Mouse (Mus musculus): ENCODE data around the gene Erc2. TPM values are rescaled to one million over a fixed set of nuclear protein-coding genes. Genes with fewer than 3 reads are reported as not detected.

The Erc2 gene
- polyA plus RNA-seq, 1 experiment from 2014 or later = 83.8 TPM

DNA sequence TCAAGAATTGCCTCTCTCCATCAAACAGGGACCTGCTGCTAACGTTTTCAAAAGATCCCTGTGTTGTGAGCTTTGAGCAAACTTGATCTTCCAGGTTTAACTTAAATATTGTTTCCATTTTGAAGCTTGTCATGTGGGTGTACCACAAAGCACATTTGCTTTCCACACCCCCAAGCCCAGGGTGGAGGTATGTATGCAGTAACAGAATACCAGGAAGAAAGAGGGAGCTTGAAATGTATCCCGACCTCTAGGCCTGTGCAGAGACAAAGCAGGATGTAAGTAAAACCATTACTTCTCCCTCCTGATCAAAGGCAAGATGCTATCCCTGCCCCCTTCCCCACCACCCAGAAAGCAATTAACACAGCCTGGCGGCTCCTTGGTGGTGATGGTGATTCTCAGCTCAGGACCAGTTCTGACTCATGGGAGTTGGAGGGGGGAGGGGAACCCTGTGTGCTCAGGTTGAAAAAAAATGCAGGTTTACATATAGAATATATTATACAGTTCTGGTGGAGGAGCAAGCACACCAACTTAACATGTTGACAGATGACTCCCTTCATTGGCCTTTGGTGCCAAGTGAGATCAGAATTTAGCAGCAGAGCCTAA is 710.2 kb downstream of the Erc2 start:
- H3K4me1 ChIP-seq (replicated peaks; ENCODE audit: control insufficient read depth, insufficient read depth, low read length) = no peaks in the 10 kb centered on the region
- no peaks in the 10 kb centered on the region for H3K36me3 ChIP-seq (replicated peaks; ENCODE audit: control insufficient read depth, insufficient read depth)
- no peaks in the 10 kb centered on the region for H3K27me3 ChIP-seq (ENCODE audit: control insufficient read depth, insufficient read depth, low read length)
- no peak overlapping the region for H3K4me2 ChIP-seq (replicated peaks)
- WGBS = 50% methylated on average over 3 of the region's 3 CpGs
- H3K27ac ChIP-seq = no peak overlapping the region
- no peak for DNase-seq (ENCODE audit: low spot score)
- H3K9me3 ChIP-seq (ENCODE audit: control insufficient read depth, low read length) = no peaks in the 10 kb centered on the region
- H3K4me3 ChIP-seq (replicated peaks; ENCODE audit: low read length) = no peak overlapping the region
- H3K9ac ChIP-seq = no peak overlapping the region
- ATAC-seq (ENCODE audit: low FRiP score) = no peak

DNA sequence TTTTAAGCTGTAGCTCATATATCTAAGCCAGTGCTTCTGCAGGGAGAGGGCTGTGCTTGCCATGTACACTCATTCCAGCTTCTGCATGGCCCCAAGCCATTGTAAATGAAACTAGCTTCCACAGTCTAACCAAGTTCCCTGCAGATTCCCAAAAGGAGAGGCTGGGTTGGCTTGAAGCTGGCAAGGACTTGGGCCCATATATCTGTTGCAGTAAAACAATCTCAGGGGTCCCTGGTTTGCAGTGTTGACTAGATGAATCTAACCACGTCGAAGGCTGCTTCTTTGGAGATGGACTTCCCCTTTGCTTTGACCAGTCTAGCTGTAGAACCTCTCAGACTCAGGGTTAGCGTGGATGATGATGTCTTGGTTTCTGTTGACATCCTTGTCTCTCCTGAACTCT is 716.9 kb downstream of the Erc2 start:
- DNase-seq (ENCODE audit: low spot score) = no peak

DNA sequence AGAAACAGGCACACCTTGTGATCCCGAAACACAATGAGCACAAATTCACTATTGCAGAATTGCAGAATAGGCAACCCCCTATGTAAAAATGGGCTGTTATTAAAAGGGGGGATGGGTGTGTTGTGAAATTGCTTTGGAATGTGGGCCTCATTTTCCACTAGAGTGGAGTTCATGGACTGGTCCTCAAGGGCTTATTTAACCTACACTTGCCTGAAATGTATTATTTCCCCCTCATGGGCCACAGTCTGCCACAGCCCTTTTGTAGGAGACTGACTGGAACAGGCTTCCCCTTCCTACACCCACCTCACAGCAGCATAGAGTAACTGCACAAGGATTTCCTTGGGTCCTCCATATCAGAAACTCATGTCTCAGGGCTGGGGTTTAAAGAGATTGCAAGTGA is 726.9 kb downstream of the Erc2 start:
- DNase-seq (ENCODE audit: low spot score) (no peak), ATAC-seq (ENCODE audit: low FRiP score) (no peak)
- no peaks in the 10 kb centered on the region for H3K27me3 ChIP-seq (ENCODE audit: control insufficient read depth, insufficient read depth, low read length)
- H3K27ac ChIP-seq = no peak overlapping the region
- H3K9ac ChIP-seq = no peak overlapping the region
- H3K4me1 ChIP-seq (replicated peaks; ENCODE audit: control insufficient read depth, insufficient read depth, low read length) = no peaks in the 10 kb centered on the region
- no peaks in the 10 kb centered on the region for H3K9me3 ChIP-seq (ENCODE audit: control insufficient read depth, low read length)
- 65% methylated on average over 1 of the region's 1 CpGs for WGBS
- no peaks in the 10 kb centered on the region for H3K36me3 ChIP-seq (replicated peaks; ENCODE audit: control insufficient read depth, insufficient read depth)
- H3K4me2 ChIP-seq (replicated peaks) = no peak overlapping the region
- H3K4me3 ChIP-seq (replicated peaks; ENCODE audit: low read length) = no peak overlapping the region

More for the DNA sequence above, 716.9 kb downstream of the Erc2 start:
- no peaks in the 10 kb centered on the region for H3K27me3 ChIP-seq (ENCODE audit: control insufficient read depth, insufficient read depth, low read length)
- H3K36me3 ChIP-seq (replicated peaks; ENCODE audit: control insufficient read depth, insufficient read depth) = no peaks in the 10 kb centered on the region
- no peak overlapping the region for H3K9ac ChIP-seq
- no peak for ATAC-seq (ENCODE audit: low FRiP score)
- H3K4me3 ChIP-seq (replicated peaks; ENCODE audit: low read length) = no peak overlapping the region
- 90% methylated on average over 3 of the region's 3 CpGs for WGBS
- no peak overlapping the region for H3K27ac ChIP-seq
- H3K4me1 ChIP-seq (replicated peaks; ENCODE audit: control insufficient read depth, insufficient read depth, low read length) = no peaks in the 10 kb centered on the region
- no peak overlapping the region for H3K4me2 ChIP-seq (replicated peaks)
- no peaks in the 10 kb centered on the region for H3K9me3 ChIP-seq (ENCODE audit: control insufficient read depth, low read length)

DNA sequence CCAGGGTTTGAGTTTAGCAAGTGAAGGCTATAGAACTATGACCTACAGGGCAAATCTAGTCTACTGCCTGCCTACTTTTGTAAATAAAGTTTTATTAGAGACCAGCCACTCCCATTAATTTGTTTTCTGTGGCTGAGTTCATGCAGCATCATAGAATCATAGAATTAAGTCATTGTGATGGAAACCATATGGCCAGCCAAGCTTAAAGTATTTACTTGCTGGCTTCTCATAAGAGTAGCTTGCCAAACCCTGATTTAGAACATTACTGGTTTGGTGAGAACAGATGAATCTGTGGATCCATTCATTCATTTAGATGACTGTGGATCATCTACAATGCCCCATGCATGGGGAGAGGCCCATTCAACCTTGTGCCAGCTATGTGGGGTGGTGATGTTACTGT is 733.8 kb downstream of the Erc2 start:
- DNase-seq (ENCODE audit: low spot score) = no peak
- no peak for ATAC-seq (ENCODE audit: low FRiP score)
- Histone ChIP-seq H3K9me3 (ENCODE audit: control insufficient read depth, low read length) (no peaks in the 10 kb centered on the region), H3K4me3 (replicated peaks; ENCODE audit: low read length) (no peak overlapping the region), H3K27ac (no peak overlapping the region), H3K27me3 (ENCODE audit: control insufficient read depth, insufficient read depth, low read length) (no peaks in the 10 kb centered on the region), H3K4me2 (replicated peaks) (no peak overlapping the region), H3K36me3 (replicated peaks; ENCODE audit: control insufficient read depth, insufficient read depth) (no peaks in the 10 kb centered on the region), H3K9ac (no peak overlapping the region), H3K4me1 (replicated peaks; ENCODE audit: control insufficient read depth, insufficient read depth, low read length) (no peaks in the 10 kb centered on the region)

DNA sequence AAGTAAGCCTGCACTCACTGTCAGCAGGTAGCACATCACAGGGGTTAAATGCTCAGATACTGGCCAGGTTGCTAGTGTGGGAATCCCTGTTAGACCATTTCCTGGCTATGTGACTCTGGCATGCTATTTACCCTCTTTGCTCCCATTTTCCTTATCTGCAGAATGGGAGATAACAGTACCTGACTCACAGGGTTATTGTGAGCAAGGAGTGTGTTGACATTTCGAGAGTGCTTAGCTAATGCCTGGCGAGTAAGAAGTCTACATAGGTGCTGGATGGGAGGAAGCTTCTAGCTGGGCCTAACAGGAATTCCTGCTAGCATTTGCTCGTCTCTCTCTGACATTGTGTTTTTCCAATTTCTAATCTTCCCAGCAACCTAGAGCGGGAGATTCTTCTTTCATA is 737.3 kb downstream of the Erc2 start:
- Histone ChIP-seq H3K4me3 (replicated peaks; ENCODE audit: low read length) (no peak overlapping the region), H3K4me2 (replicated peaks) (no peak overlapping the region), H3K36me3 (replicated peaks; ENCODE audit: control insufficient read depth, insufficient read depth) (no peaks in the 10 kb centered on the region), H3K9ac (no peak overlapping the region), H3K27me3 (ENCODE audit: control insufficient read depth, insufficient read depth, low read length) (no peaks in the 10 kb centered on the region), H3K4me1 (replicated peaks; ENCODE audit: control insufficient read depth, insufficient read depth, low read length) (no peaks in the 10 kb centered on the region), H3K9me3 (ENCODE audit: control insufficient read depth, low read length) (no peaks in the 10 kb centered on the region), H3K27ac (no peak overlapping the region)
- DNase-seq (ENCODE audit: low spot score) (no peak), ATAC-seq (ENCODE audit: low FRiP score) (no peak)
- 82% methylated on average over 4 of the region's 4 CpGs for WGBS

DNA sequence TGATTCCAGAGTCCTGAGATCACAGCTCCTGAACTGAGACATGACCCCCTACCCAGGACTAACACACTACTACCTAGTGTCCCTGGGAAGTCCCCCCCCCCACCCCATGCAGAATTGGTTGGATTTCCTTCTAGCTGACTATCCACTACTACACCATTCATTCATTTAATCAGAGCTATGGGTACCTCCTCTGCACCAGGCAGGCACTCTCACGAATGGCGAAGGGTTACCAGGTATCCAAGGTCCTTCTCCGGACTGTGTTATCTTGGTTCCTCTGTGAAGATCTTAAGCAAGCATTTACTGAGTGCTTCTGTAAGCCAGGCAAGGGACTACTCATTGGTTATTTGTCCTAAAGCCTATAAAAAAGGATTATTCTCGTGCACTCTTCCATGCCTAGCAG is 737.8 kb downstream of the Erc2 start:
- Histone ChIP-seq H3K9me3 (ENCODE audit: control insufficient read depth, low read length) (no peaks in the 10 kb centered on the region), H3K4me3 (replicated peaks; ENCODE audit: low read length) (no peak overlapping the region), H3K36me3 (replicated peaks; ENCODE audit: control insufficient read depth, insufficient read depth) (no peaks in the 10 kb centered on the region), H3K27ac (no peak overlapping the region), H3K4me2 (replicated peaks) (no peak overlapping the region), H3K9ac (no peak overlapping the region), H3K4me1 (replicated peaks; ENCODE audit: control insufficient read depth, insufficient read depth, low read length) (no peaks in the 10 kb centered on the region), H3K27me3 (ENCODE audit: control insufficient read depth, insufficient read depth, low read length) (no peaks in the 10 kb centered on the region)
- 94% methylated on average over 4 of the region's 4 CpGs for WGBS
- ATAC-seq (ENCODE audit: low FRiP score) (no peak), DNase-seq (ENCODE audit: low spot score) (no peak)

DNA sequence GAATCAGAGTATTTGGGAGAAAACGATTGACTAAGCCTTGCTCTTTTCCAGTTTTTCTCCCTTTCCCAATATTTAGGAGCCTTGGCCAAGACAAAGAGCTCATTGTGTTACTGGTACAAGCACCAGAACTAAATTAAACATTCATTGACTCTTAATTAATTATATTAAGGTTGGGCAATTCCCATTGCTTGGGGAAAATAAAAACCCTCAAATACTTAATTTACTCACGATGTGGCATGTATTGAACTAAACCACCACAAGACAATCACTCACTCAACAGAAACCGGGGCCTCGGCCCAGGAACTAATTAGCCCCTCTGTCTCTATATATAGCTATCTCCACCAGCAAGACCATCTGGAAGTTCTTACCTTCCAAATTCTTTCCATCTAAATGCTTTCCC is 740.1 kb downstream of the Erc2 start:
- Histone ChIP-seq H3K4me1 (replicated peaks; ENCODE audit: control insufficient read depth, insufficient read depth, low read length) (no peaks in the 10 kb centered on the region), H3K4me2 (replicated peaks) (no peak overlapping the region), H3K4me3 (replicated peaks; ENCODE audit: low read length) (no peak overlapping the region), H3K36me3 (replicated peaks; ENCODE audit: control insufficient read depth, insufficient read depth) (no peaks in the 10 kb centered on the region), H3K9ac (no peak overlapping the region), H3K9me3 (ENCODE audit: control insufficient read depth, low read length) (no peaks in the 10 kb centered on the region), H3K27ac (no peak overlapping the region), H3K27me3 (ENCODE audit: control insufficient read depth, insufficient read depth, low read length) (no peaks in the 10 kb centered on the region)
- DNase-seq (ENCODE audit: low spot score) (no peak), ATAC-seq (ENCODE audit: low FRiP score) (no peak)
- WGBS = 55% methylated on average over 4 of the region's 4 CpGs

DNA sequence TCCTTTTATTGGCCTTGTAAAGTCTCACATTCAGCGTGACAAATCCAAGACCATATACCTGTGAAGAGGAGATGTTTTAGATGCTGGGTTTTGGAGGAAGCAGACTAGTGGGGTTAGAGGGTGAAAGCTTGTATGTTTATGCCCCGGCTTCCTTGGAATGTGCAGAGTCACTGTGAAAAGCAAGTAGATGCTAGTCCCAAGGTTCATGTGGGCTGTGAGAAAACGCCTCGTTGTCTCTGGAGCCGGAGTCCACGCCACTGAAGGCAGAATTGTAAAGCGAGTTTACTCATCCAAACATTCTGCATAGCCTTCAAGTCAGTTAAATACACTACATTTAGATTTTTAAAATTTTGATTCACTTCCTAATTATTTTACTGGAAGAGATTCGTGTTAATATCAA is 748.5 kb downstream of the Erc2 start:
- Histone ChIP-seq H3K27ac (no peak overlapping the region), H3K36me3 (replicated peaks; ENCODE audit: control insufficient read depth, insufficient read depth) (no peaks in the 10 kb centered on the region), H3K9me3 (ENCODE audit: control insufficient read depth, low read length) (no peaks in the 10 kb centered on the region), H3K4me2 (replicated peaks) (no peak overlapping the region), H3K4me3 (replicated peaks; ENCODE audit: low read length) (no peak overlapping the region), H3K4me1 (replicated peaks; ENCODE audit: control insufficient read depth, insufficient read depth, low read length) (peaks cover 4% of the 10 kb centered on the region), H3K27me3 (ENCODE audit: control insufficient read depth, insufficient read depth, low read length) (peaks cover 21% of the 10 kb centered on the region), H3K9ac (no peak overlapping the region)
- ATAC-seq (ENCODE audit: low FRiP score) = no peak
- 91% methylated on average over 8 of the region's 8 CpGs for WGBS
- no peak for DNase-seq (ENCODE audit: low spot score)

DNA sequence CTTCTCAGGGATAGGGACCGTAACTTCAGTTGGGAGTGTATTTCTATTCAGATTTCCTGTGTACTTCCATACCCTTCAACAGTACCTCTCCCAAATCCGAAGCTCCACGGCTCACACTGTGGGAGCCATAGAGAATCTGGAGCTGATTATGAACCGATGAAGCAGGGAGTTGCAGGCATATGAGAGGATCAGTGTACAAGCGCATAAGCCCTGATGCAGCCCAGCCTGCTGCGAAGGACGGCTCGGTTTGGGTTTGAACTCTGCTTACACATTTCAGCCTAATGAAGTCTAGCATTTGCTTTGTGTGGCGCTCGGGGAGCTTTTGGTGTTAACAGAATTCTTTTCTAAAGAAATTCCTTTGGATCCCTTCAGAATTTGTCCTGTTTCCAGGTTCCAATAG is 749.4 kb downstream of the Erc2 start:
- DNase-seq (ENCODE audit: low spot score) = no peak
- ATAC-seq (ENCODE audit: low FRiP score) = no peak
- no peak overlapping the region for H3K9ac ChIP-seq
- no peak overlapping the region for H3K4me2 ChIP-seq (replicated peaks)
- no peak overlapping the region for H3K27ac ChIP-seq
- no peaks in the 10 kb centered on the region for H3K9me3 ChIP-seq (ENCODE audit: control insufficient read depth, low read length)
- no peak overlapping the region for H3K4me3 ChIP-seq (replicated peaks; ENCODE audit: low read length)
- H3K27me3 ChIP-seq (ENCODE audit: control insufficient read depth, insufficient read depth, low read length) = peaks cover 21% of the 10 kb centered on the region
- H3K36me3 ChIP-seq (replicated peaks; ENCODE audit: control insufficient read depth, insufficient read depth) = no peaks in the 10 kb centered on the region
- peaks cover 10% of the 10 kb centered on the region for H3K4me1 ChIP-seq (replicated peaks; ENCODE audit: control insufficient read depth, insufficient read depth, low read length)
- WGBS = 88% methylated on average over 10 of the region's 10 CpGs

DNA sequence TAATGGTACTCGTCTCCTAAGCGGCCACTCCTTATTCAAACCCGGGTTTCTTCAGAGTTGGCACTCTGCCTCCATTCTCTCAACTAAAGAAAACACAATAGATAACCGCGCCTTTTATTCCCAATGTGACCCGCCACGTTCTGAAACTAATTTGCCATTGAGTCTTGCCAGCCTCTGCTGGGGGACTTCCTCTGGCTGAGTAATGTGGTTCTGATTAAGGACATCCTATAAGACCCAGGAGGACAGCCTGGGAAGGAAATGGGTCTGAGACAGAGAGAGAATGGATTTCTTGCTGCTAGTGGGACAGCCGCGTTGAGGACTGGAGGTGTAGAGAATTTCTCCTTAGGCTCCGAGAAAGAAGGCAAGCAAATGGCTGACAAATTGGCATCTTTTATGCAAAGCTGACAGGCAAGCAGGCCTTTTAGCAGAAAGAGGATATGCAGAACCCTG is 753.4 kb downstream of the Erc2 start:
- Histone ChIP-seq H3K27me3 (ENCODE audit: control insufficient read depth, insufficient read depth, low read length) (peaks cover 52% of the 10 kb centered on the region), H3K27ac (peak overlapping the region; percentile 60; the same call in 1 of the 2 replicates), H3K9me3 (ENCODE audit: control insufficient read depth, low read length) (no peaks in the 10 kb centered on the region), H3K4me3 (replicated peaks; ENCODE audit: low read length) (no peak overlapping the region), H3K9ac (no peak overlapping the region), H3K36me3 (replicated peaks; ENCODE audit: control insufficient read depth, insufficient read depth) (no peaks in the 10 kb centered on the region), H3K4me2 (replicated peaks) (peak overlapping the region; percentile 26; the same call in 1 of the 2 replicates), H3K4me1 (replicated peaks; ENCODE audit: control insufficient read depth, insufficient read depth, low read length) (peaks cover 10% of the 10 kb centered on the region)
- ATAC-seq (ENCODE audit: low FRiP score) = no peak
- WGBS = 3% methylated on average over 10 of the region's 10 CpGs
- peak; percentile 44 for DNase-seq (ENCODE audit: low spot score)
